Mouse (Mus musculus) intestine, postnatal 0 days (tissue): ENCODE measurements at regions not wholly inside any gene's neighbourhood (a gene's known extent, or its start where the extent isn't known, plus 50 kb on each side); places are given as distances from the start of the nearest gene placed in this dataset.

Source experiments
- ATAC-seq: fragments of 200-750 bp; cut with Nextera tagmentation; 2 replicates; pipeline ENCODE4 v1.8.0; 2017; ENCODE audit warnings: mild to moderate bottlenecking, moderate TSS enrichment, moderate library complexity
- H3K27ac ChIP-seq: fragments of 300-500 bp; sonication (generic); 2 replicates; pipeline ENCODE4 v1.5.1; 2014; ENCODE audit warnings: mild to moderate bottlenecking, low read depth, low read length, moderate library complexity
- H3K27me3 ChIP-seq: fragments of 300-500 bp; sonication (generic); replicated peaks from 2 replicates; pipeline ENCODE4 v1.6.1; 2014; ENCODE audit warnings: low read length, mixed read lengths; ENCODE audit not compliant: control insufficient read depth, insufficient read depth
- H3K36me3 ChIP-seq: fragments of 300-500 bp; sonication (generic); 2 replicates; pipeline ENCODE4 v1.6.1; 2014; ENCODE audit warnings: mild to moderate bottlenecking, moderate library complexity; ENCODE audit not compliant: control insufficient read depth, insufficient read depth
- H3K4me1 ChIP-seq: fragments of 300-500 bp; sonication (generic); replicated peaks from 2 replicates; pipeline ENCODE4 v1.6.1; 2014; ENCODE audit warnings: antibody characterized with exemption, low read length, mixed read lengths; ENCODE audit not compliant: control insufficient read depth, insufficient read depth
- H3K4me2 ChIP-seq: fragments of 300-500 bp; sonication (generic); replicated peaks from 2 replicates; pipeline ENCODE4 v1.6.1; 2014; ENCODE audit warnings: low read depth, mild to moderate bottlenecking, moderate library complexity
- H3K4me3 ChIP-seq: fragments of 300-500 bp; sonication (generic); 2 replicates; pipeline ENCODE4 v1.5.1; 2014; ENCODE audit warnings: low read depth, low read length
- H3K9ac ChIP-seq: fragments of 300-500 bp; sonication (generic); 2 replicates; pipeline ENCODE4 v1.6.1; 2014; ENCODE audit warnings: mild to moderate bottlenecking, low read depth, low read length
- H3K9me3 ChIP-seq: fragments of 300-500 bp; sonication (generic); 2 replicates; pipeline ENCODE4 v1.6.1; 2016; ENCODE audit warnings: mixed run types; ENCODE audit not compliant: control insufficient read depth
- CTCF ChIP-seq: sonication (generic); IDR thresholded peaks from 2 replicates; pipeline ENCODE4 v1.5.1; 2016; ENCODE audit warnings: low read depth, mild to moderate bottlenecking, control low read depth, antibody characterized with exemption, moderate library complexity
- WGBS: fragments of 180-500 bp; shearing (Covaris S2); extraction: QIAGEN DNeasy Blood & Tissue Kit; methylation state at CpG from one replicate; pipeline ENCODE4 v1.1.7; 2014; 5-methylcytosine and 5-hydroxymethylcytosine counted together

DNA sequence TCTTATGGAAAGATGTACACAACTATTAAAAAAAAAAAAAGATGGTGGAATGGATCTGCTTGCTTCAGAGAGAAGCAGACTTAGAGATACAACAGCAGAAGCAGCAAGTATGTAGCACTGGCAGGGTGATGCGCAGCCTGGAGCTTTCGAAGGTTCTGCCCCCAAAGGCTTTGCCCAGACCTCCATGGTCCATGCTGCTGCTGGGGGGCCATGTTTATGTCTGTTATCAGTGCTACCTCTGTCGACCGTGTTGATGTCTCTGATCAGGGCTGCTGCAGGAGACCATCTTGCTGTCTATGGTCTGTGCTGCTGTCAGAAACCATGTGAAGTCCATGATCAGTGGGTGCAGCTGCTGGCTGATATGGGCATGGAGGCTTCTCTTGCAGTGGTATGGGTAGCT, 88.6 kb upstream of the Fam189a1 start:
- Histone ChIP-seq H3K9ac (no peak overlapping the region), H3K36me3 (no peaks in the 10 kb centered on the region), H3K4me2 (no peak overlapping the region), H3K4me1 (no peaks in the 10 kb centered on the region), H3K27me3 (no peaks in the 10 kb centered on the region), H3K9me3 (no peaks in the 10 kb centered on the region), H3K4me3 (no peak overlapping the region), H3K27ac (no peak overlapping the region)
- ATAC-seq: no peak
- no peak for TF ChIP-seq CTCF
- WGBS: 82% methylated on average over 4 of the region's 4 CpGs

DNA sequence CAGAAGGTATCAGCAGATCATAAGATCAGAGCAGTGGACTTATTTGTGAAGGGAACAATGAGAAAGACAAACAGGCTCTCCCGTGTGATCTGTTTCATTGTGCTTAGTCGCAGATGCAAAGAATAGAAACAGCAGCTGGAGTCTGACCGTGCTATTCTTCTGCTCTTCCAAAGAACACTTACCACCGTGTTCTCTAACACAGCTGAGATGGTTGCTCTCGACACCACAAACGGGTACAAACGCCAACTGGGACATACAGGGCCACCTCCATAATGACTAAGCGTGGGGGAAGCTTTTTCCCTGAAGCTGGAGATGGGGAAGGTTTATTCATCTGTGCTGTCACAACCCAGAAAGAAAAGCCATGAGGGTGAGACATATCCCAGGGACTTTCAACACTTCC, 84.8 kb upstream of the Fam189a1 start:
- no peaks in the 10 kb centered on the region for H3K4me1 ChIP-seq
- ATAC-seq: no peak
- H3K4me3 ChIP-seq: no peak overlapping the region
- no peak for TF ChIP-seq CTCF
- no peak overlapping the region for H3K4me2 ChIP-seq
- H3K9ac ChIP-seq: no peak overlapping the region
- H3K27me3 ChIP-seq: no peaks in the 10 kb centered on the region
- H3K36me3 ChIP-seq: no peaks in the 10 kb centered on the region
- WGBS: 72% methylated on average over 8 of the region's 8 CpGs
- H3K9me3 ChIP-seq: no peaks in the 10 kb centered on the region
- no peak overlapping the region for H3K27ac ChIP-seq

DNA sequence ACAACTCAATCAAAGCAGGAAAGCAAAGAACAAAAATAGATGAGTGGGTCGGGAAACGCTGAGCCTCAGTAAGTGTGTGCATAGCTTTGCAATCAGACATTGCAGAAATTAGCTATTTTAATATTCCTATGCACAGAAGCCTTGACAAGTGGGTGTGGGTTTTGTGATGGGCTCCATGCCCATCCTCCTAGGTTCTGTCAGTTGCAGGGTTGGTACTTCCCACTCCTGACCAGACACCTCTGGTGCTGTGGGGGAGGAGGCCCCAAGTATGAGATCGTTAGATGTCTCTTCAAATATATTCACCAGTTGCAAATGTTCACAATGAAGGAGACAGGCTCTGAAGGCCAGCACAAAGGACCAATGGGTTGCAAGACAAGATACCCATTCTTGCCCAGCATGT, 79.3 kb upstream of the Fam189a1 start:
- ATAC-seq: no peak
- no peaks in the 10 kb centered on the region for H3K27me3 ChIP-seq
- TF ChIP-seq CTCF: no peak

DNA sequence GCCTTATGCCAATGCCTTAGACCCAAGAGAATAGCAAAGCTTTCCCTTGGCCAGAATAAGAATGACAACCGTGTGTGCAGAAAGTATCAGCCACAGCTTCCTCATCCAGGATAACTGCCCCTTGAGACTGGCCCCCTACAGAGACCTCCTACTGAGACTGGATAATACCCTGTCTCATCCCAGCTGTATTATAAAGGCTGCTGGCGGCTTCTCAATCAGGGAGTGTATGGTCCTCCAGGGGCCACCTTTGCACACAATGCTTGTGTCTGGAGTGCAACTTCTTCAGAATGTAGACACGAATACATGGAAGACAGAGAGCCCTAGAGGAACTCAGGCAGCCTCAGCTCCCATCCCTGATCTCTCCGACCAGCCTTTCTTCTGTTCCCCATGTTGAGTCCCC, 77.3 kb upstream of the Fam189a1 start:
- Histone ChIP-seq H3K9me3 (no peaks in the 10 kb centered on the region), H3K27ac (no peak overlapping the region), H3K36me3 (no peaks in the 10 kb centered on the region), H3K9ac (no peak overlapping the region), H3K4me2 (no peak overlapping the region), H3K4me1 (no peaks in the 10 kb centered on the region), H3K4me3 (no peak overlapping the region), H3K27me3 (no peaks in the 10 kb centered on the region)
- no peak for TF ChIP-seq CTCF
- ATAC-seq: no peak
- WGBS: 75% methylated on average over 4 of the region's 4 CpGs

More for the DNA sequence above, 79.3 kb upstream of the Fam189a1 start:
- Histone ChIP-seq H3K4me1 (no peaks in the 10 kb centered on the region), H3K4me2 (no peak overlapping the region), H3K4me3 (no peak overlapping the region), H3K9me3 (no peaks in the 10 kb centered on the region), H3K36me3 (no peaks in the 10 kb centered on the region), H3K9ac (no peak overlapping the region), H3K27ac (no peak overlapping the region)
- WGBS: 89% methylated on average over 3 of the region's 3 CpGs

DNA sequence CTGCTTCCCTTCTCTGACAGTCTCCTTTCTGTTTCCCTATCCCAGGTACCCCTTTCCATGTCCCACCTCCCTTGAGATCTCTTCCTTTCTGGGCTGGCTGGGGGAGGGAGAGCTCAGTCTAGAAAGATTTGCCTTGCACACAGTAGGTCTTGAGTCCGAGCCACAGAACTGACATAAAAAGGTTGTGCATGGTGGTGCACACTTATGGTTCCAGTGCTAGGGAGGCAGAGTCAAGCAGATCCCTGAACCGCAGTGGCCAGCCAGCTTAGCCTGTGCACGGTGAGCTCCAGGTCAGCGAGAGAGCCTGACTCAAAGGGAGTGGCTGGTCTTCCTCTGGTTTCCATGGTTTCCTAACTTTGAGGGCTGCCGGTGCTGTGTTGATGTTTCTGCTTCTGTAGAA, 72.9 kb upstream of the Fam189a1 start:
- no peak for ATAC-seq
- H3K27ac ChIP-seq: no peak overlapping the region
- no peaks in the 10 kb centered on the region for H3K27me3 ChIP-seq
- no peak overlapping the region for H3K9ac ChIP-seq
- no peak overlapping the region for H3K4me3 ChIP-seq
- no peaks in the 10 kb centered on the region for H3K9me3 ChIP-seq
- WGBS: 59% methylated on average over 5 of the region's 5 CpGs
- no peak overlapping the region for H3K4me2 ChIP-seq
- no peaks in the 10 kb centered on the region for H3K4me1 ChIP-seq
- no peaks in the 10 kb centered on the region for H3K36me3 ChIP-seq
- TF ChIP-seq CTCF: no peak

DNA sequence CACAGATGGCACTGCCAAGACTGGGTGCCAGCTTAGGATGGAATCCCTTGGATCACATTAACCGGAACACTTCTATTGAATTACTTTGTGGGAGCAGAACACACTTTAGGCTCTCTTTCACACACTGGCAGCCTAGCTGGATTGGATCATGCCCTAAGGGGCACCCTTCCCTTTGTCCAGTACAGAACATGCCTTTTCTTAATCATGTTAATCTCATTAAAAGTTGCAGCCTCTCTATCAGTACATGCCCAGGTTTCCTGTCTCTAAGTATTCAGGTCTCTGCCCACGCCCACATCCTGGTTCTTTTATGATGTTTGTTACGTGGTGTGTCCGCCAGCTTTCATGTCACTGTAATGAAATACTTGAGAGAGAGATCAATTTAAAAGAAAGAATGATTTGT, 69.8 kb upstream of the Fam189a1 start:
- Histone ChIP-seq H3K9ac (no peak overlapping the region), H3K4me1 (no peaks in the 10 kb centered on the region), H3K36me3 (no peaks in the 10 kb centered on the region), H3K9me3 (no peaks in the 10 kb centered on the region), H3K27ac (no peak overlapping the region), H3K4me3 (no peak overlapping the region), H3K27me3 (no peaks in the 10 kb centered on the region), H3K4me2 (no peak overlapping the region)
- ATAC-seq: no peak
- 58% methylated on average over 4 of the region's 4 CpGs for WGBS
- TF ChIP-seq CTCF: no peak
